Mouse (Mus musculus): Measurements from ENCODE around the gene Zmynd15. TPM values are rescaled to one million over a fixed set of nuclear protein-coding genes. Genes with fewer than 3 reads are reported as not detected.

Zmynd15 gene
- polyA plus RNA-seq, 1 experiment from 2014 or later, result 0.27 TPM

GRCm38 (mm10) chr11:70440637-70441036 is 18.6 kb upstream of the Zmynd15 start:
- H3K4me1 ChIP-seq (replicated peaks; ENCODE audit: control insufficient read depth, insufficient read depth, low read length), result no peaks in the 10 kb centered on the region
- H3K36me3 ChIP-seq (ENCODE audit: control insufficient read depth, insufficient read depth, low read length), result no peaks in the 10 kb centered on the region; the same call in 1 of the 2 replicates
- DNase-seq (ENCODE audit: low spot score), result no peak
- no peak for ATAC-seq (replicated peaks; ENCODE audit: low FRiP score)
- WGBS, result 92% methylated on average over 4 of the region's 4 CpGs
- no peaks in the 10 kb centered on the region for H3K9me3 ChIP-seq (ENCODE audit: control insufficient read depth, low read length)
- no peak overlapping the region for H3K9ac ChIP-seq (ENCODE audit: low read length)
- H3K4me3 ChIP-seq (ENCODE audit: low read depth, low read length), result no peak overlapping the region
- H3K4me2 ChIP-seq (ENCODE audit: low read depth, low read length, severe bottlenecking), result no peak overlapping the region
- H3K27ac ChIP-seq (ENCODE audit: low read depth, low read length), result no peak overlapping the region
- H3K27me3 ChIP-seq (ENCODE audit: control insufficient read depth, insufficient read depth, low read length), result no peaks in the 10 kb centered on the region

- H3K4me1 ChIP-seq (replicated peaks; ENCODE audit: control insufficient read depth, insufficient read depth, low read length), result no peaks in the 10 kb centered on the region
- DNase-seq (ENCODE audit: low spot score) (no peak), ATAC-seq (replicated peaks; ENCODE audit: low FRiP score) (no peak)
- H3K9ac ChIP-seq (ENCODE audit: low read length), result no peak overlapping the region
- no peak overlapping the region for H3K4me2 ChIP-seq (ENCODE audit: low read depth, low read length, severe bottlenecking)
- H3K27ac ChIP-seq (ENCODE audit: low read depth, low read length), result no peak overlapping the region
- H3K4me3 ChIP-seq (ENCODE audit: low read depth, low read length), result no peak overlapping the region
- H3K36me3 ChIP-seq (ENCODE audit: control insufficient read depth, insufficient read depth, low read length), result no peaks in the 10 kb centered on the region; the same call in 1 of the 2 replicates
- no peaks in the 10 kb centered on the region for H3K9me3 ChIP-seq (ENCODE audit: control insufficient read depth, low read length)
- no peaks in the 10 kb centered on the region for H3K27me3 ChIP-seq (ENCODE audit: control insufficient read depth, insufficient read depth, low read length)
- 95% methylated on average over 7 of the region's 7 CpGs for WGBS
Observed at GRCm38 (mm10) chr11:70441882-70442281, 17.4 kb upstream of the Zmynd15 start.

- DNase-seq (ENCODE audit: low spot score) (no peak), ATAC-seq (replicated peaks; ENCODE audit: low FRiP score) (no peak)
- H3K9me3 ChIP-seq (ENCODE audit: control insufficient read depth, low read length), result no peaks in the 10 kb centered on the region
- no peaks in the 10 kb centered on the region for H3K27me3 ChIP-seq (ENCODE audit: control insufficient read depth, insufficient read depth, low read length)
- no peaks in the 10 kb centered on the region; the same call in 1 of the 2 replicates for H3K36me3 ChIP-seq (ENCODE audit: control insufficient read depth, insufficient read depth, low read length)
- no peak overlapping the region for H3K4me3 ChIP-seq (ENCODE audit: low read depth, low read length)
- H3K4me1 ChIP-seq (replicated peaks; ENCODE audit: control insufficient read depth, insufficient read depth, low read length), result no peaks in the 10 kb centered on the region
- no peak overlapping the region for H3K27ac ChIP-seq (ENCODE audit: low read depth, low read length)
- 86% methylated on average over 3 of the region's 3 CpGs for WGBS
- H3K9ac ChIP-seq (ENCODE audit: low read length), result no peak overlapping the region
- H3K4me2 ChIP-seq (ENCODE audit: low read depth, low read length, severe bottlenecking), result no peak overlapping the region
Observed at GRCm38 (mm10) chr11:70443964-70444363, 15.3 kb upstream of the Zmynd15 start.

DNA sequence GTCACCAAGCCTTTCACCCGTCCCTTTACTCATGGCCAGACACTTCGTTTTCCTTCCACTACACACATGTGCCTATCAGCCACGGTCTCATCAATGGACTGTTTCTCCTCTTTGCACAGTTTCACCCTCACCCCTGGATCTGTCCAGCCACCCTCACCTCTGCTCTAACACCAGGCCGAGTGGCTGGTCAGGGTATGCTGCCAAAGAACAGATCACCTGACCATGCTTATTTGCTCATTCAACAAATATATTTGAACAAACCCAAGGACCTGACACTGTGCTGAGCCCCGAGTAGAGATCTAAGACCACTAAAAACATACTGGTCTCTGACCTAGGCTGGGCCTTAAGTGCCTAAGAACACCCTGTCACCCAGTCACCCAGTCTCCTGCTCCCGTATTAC is 14.6 kb upstream of the Zmynd15 start:
- DNase-seq (ENCODE audit: low spot score) (no peak), ATAC-seq (replicated peaks; ENCODE audit: low FRiP score) (no peak)
- H3K27ac ChIP-seq (ENCODE audit: low read depth, low read length), result no peak overlapping the region
- no peaks in the 10 kb centered on the region for H3K27me3 ChIP-seq (ENCODE audit: control insufficient read depth, insufficient read depth, low read length)
- H3K4me1 ChIP-seq (replicated peaks; ENCODE audit: control insufficient read depth, insufficient read depth, low read length), result no peaks in the 10 kb centered on the region
- H3K9me3 ChIP-seq (ENCODE audit: control insufficient read depth, low read length), result no peaks in the 10 kb centered on the region
- no peak overlapping the region for H3K4me3 ChIP-seq (ENCODE audit: low read depth, low read length)
- H3K36me3 ChIP-seq (ENCODE audit: control insufficient read depth, insufficient read depth, low read length), result no peaks in the 10 kb centered on the region
- 79% methylated on average over 6 of the region's 6 CpGs for WGBS
- no peak overlapping the region for H3K9ac ChIP-seq (ENCODE audit: low read length)
- H3K4me2 ChIP-seq (ENCODE audit: low read depth, low read length, severe bottlenecking), result no peak overlapping the region

GRCm38 (mm10) chr11:70446756-70447155 is 12.5 kb upstream of the Zmynd15 start:
- no peaks in the 10 kb centered on the region for H3K4me1 ChIP-seq (replicated peaks; ENCODE audit: control insufficient read depth, insufficient read depth, low read length)
- DNase-seq (ENCODE audit: low spot score) (no peak), ATAC-seq (replicated peaks; ENCODE audit: low FRiP score) (no peak)
- H3K36me3 ChIP-seq (ENCODE audit: control insufficient read depth, insufficient read depth, low read length), result no peaks in the 10 kb centered on the region
- no peaks in the 10 kb centered on the region for H3K27me3 ChIP-seq (ENCODE audit: control insufficient read depth, insufficient read depth, low read length)
- H3K9ac ChIP-seq (ENCODE audit: low read length), result no peak overlapping the region
- H3K4me2 ChIP-seq (ENCODE audit: low read depth, low read length, severe bottlenecking), result no peak overlapping the region
- H3K9me3 ChIP-seq (ENCODE audit: control insufficient read depth, low read length), result no peaks in the 10 kb centered on the region
- WGBS, result 58% methylated on average over 3 of the region's 3 CpGs
- H3K27ac ChIP-seq (ENCODE audit: low read depth, low read length), result no peak overlapping the region
- H3K4me3 ChIP-seq (ENCODE audit: low read depth, low read length), result no peak overlapping the region

GRCm38 (mm10) chr11:70447373-70447772 is 11.9 kb upstream of the Zmynd15 start:
- no peak overlapping the region for H3K4me3 ChIP-seq (ENCODE audit: low read depth, low read length)
- ATAC-seq (replicated peaks; ENCODE audit: low FRiP score) (no peak), DNase-seq (ENCODE audit: low spot score) (no peak)
- H3K36me3 ChIP-seq (ENCODE audit: control insufficient read depth, insufficient read depth, low read length), result no peaks in the 10 kb centered on the region
- H3K27me3 ChIP-seq (ENCODE audit: control insufficient read depth, insufficient read depth, low read length), result no peaks in the 10 kb centered on the region
- H3K4me1 ChIP-seq (replicated peaks; ENCODE audit: control insufficient read depth, insufficient read depth, low read length), result no peaks in the 10 kb centered on the region
- no peaks in the 10 kb centered on the region for H3K9me3 ChIP-seq (ENCODE audit: control insufficient read depth, low read length)
- 78% methylated on average over 1 of the region's 1 CpGs for WGBS
- no peak overlapping the region for H3K4me2 ChIP-seq (ENCODE audit: low read depth, low read length, severe bottlenecking)
- H3K27ac ChIP-seq (ENCODE audit: low read depth, low read length), result no peak overlapping the region
- H3K9ac ChIP-seq (ENCODE audit: low read length), result no peak overlapping the region

- 78% methylated on average over 2 of the region's 2 CpGs for WGBS
- Histone ChIP-seq H3K9me3 (ENCODE audit: control insufficient read depth, low read length) (no peaks in the 10 kb centered on the region), H3K4me2 (ENCODE audit: low read depth, low read length, severe bottlenecking) (no peak overlapping the region), H3K4me3 (ENCODE audit: low read depth, low read length) (no peak overlapping the region), H3K27ac (ENCODE audit: low read depth, low read length) (no peak overlapping the region), H3K27me3 (ENCODE audit: control insufficient read depth, insufficient read depth, low read length) (no peaks in the 10 kb centered on the region), H3K36me3 (ENCODE audit: control insufficient read depth, insufficient read depth, low read length) (no peaks in the 10 kb centered on the region; the same call in 1 of the 2 replicates), H3K9ac (ENCODE audit: low read length) (no peak overlapping the region), H3K4me1 (replicated peaks; ENCODE audit: control insufficient read depth, insufficient read depth, low read length) (0 out of 2 replicates have a peak, but pooled peaks cover 2% of the 10 kb centered on the region)
- DNase-seq (ENCODE audit: low spot score) (no peak), ATAC-seq (replicated peaks; ENCODE audit: low FRiP score) (no peak)
Observed at GRCm38 (mm10) chr11:70450926-70451325, 8.3 kb upstream of the Zmynd15 start.

DNA sequence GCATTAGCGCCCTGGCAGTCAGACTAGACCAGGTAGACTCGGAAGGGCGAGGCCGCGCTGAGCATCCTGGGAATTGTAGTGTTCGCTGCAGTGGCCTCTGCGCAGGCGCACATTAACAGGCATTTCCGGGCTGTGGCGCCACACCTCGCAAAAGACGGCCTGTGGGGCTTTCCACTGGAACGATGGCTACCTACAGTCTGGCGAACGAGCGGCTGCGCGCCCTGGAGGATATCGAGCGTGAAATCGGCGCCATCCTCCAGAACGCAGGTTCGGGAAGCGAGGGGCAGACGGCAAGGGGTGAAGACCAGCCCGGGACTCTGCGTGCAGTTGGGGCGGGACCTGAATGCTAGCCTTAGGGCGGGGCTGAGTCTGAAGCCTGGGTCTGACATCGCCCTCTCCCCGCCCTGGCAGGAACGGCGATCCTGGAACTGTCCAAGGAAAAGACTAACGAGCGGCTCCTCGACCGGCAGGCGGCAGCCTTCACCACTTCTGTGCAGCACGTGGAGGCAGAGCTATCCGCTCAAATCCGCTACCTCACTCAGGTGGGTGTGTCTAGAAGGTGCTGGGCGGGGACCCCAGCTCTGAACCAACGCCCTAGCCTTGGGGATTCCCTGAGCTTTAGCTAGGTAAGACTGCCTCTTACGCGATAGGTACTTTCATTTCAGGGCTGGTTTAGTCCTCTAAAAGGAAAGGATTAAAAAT is 7.3 kb upstream of the Zmynd15 start, which contains the start of gene Med11:
Gene Med11 (plus strand): TSS at position 123 of the 702 bp plus-strand sequence.
- peak; percentile 97 for DNase-seq (ENCODE audit: low spot score)
- WGBS, result under 1% methylated on average over 46 of the region's 46 CpGs

More for the DNA sequence above, 7.3 kb upstream of the Zmynd15 start, which contains the start of gene Med11:
- H3K4me2 ChIP-seq (ENCODE audit: low read depth, low read length, severe bottlenecking), result peak within 1 kb of the TSS; percentile 69
- peak within 1 kb of the TSS; percentile 78 for H3K9ac ChIP-seq (ENCODE audit: low read length)
- H3K36me3 ChIP-seq (ENCODE audit: control insufficient read depth, insufficient read depth, low read length), result no peaks in the 10 kb centered on the region; the same call in 1 of the 2 replicates
- peak within 1 kb of the TSS; percentile 66 for H3K4me3 ChIP-seq (ENCODE audit: low read depth, low read length)
- H3K27me3 ChIP-seq (ENCODE audit: control insufficient read depth, insufficient read depth, low read length), result no peaks in the 10 kb centered on the region
- ATAC-seq (replicated peaks; ENCODE audit: low FRiP score), result peak; percentile 96
- H3K9me3 ChIP-seq (ENCODE audit: control insufficient read depth, low read length), result no peaks in the 10 kb centered on the region
- peaks cover 2% of the 10 kb centered on the region; the same call in 1 of the 2 replicates for H3K4me1 ChIP-seq (replicated peaks; ENCODE audit: control insufficient read depth, insufficient read depth, low read length)
- peak within 1 kb of the TSS; percentile 92 for H3K27ac ChIP-seq (ENCODE audit: low read depth, low read length)

Measured in forebrain, embryonic 11.5 days (tissue).